Mouse (Mus musculus) kidney, postnatal 0 days (tissue): ENCODE results near the gene Itpr1. TPM values are rescaled to one million over a fixed set of nuclear protein-coding genes. Genes with fewer than 3 reads are reported as not detected.

Experiments
- ATAC-seq: fragments of 200-750 bp; cut with Nextera tagmentation; replicated peaks from 2 replicates; pipeline ENCODE4 v1.8.0; 2017; ENCODE audit warnings: low read depth, moderate number of reproducible peaks, moderate TSS enrichment, moderate library complexity; ENCODE audit not compliant: low FRiP score
- DNase-seq: peaks from one replicate; pipeline ENCODE4 v3.0.0-alpha.2; 2016; ENCODE audit warnings: low spot score
- H3K27ac ChIP-seq: fragments of 300-500 bp; sonication (generic); 2 replicates; pipeline ENCODE4 v1.5.1; 2014; ENCODE audit warnings: mild to moderate bottlenecking
- H3K27me3 ChIP-seq: fragments of 300-500 bp; sonication (generic); 2 replicates; pipeline ENCODE4 v1.6.1; 2014; ENCODE audit warnings: low read length, mixed read lengths; ENCODE audit not compliant: insufficient read depth
- H3K36me3 ChIP-seq: fragments of 300-500 bp; sonication (generic); 2 replicates; pipeline ENCODE4 v1.6.1; 2014; ENCODE audit warnings: low read length, mixed read lengths; ENCODE audit not compliant: insufficient read depth
- H3K4me1 ChIP-seq: fragments of 300-500 bp; sonication (generic); replicated peaks from 2 replicates; pipeline ENCODE4 v1.6.1; 2014; ENCODE audit warnings: antibody characterized with exemption, low read length, mixed read lengths; ENCODE audit not compliant: insufficient read depth
- H3K4me2 ChIP-seq: fragments of 300-500 bp; sonication (generic); 2 replicates; pipeline ENCODE4 v1.6.1; 2014; ENCODE audit warnings: mild to moderate bottlenecking, low read length, moderate library complexity, mixed read lengths
- H3K4me3 ChIP-seq: fragments of 300-500 bp; sonication (generic); replicated peaks from 2 replicates; pipeline ENCODE4 v1.5.1; 2014; ENCODE audit warnings: low read depth, low read length
- H3K9ac ChIP-seq: fragments of 300-500 bp; sonication (generic); 2 replicates; pipeline ENCODE4 v1.6.1; 2014; ENCODE audit warnings: low read depth, low read length
- H3K9me3 ChIP-seq: fragments of 300-500 bp; sonication (generic); replicated peaks from 2 replicates; pipeline ENCODE4 v1.6.1; 2016; ENCODE audit warnings: low read length, inconsistent platforms, mixed read lengths
- CTCF ChIP-seq: IDR thresholded peaks from 2 replicates; pipeline ENCODE4 v1.5.1; 2016; ENCODE audit warnings: antibody characterized with exemption, low read depth, mild to moderate bottlenecking, moderate library complexity
- WGBS: fragments of 180-500 bp; shearing (Covaris S2); extraction: QIAGEN DNeasy Blood & Tissue Kit; methylation state at CpG from one replicate; pipeline ENCODE4 v1.1.7; 2014; 5-methylcytosine and 5-hydroxymethylcytosine counted together
- polyA plus RNA-seq: library from polyadenylated mRNA; unstranded; fragments of >200 nt; fragmentation: Nextera tagmentation; extraction: Ambion mirVana; gene quantifications from 2 replicates; pipeline ENCODE4 v1.2.1, GENCODE M21; 2015

Itpr1 gene
- polyA plus RNA-seq, 1 experiment from 2014 or later, result 21.2 TPM

DNA sequence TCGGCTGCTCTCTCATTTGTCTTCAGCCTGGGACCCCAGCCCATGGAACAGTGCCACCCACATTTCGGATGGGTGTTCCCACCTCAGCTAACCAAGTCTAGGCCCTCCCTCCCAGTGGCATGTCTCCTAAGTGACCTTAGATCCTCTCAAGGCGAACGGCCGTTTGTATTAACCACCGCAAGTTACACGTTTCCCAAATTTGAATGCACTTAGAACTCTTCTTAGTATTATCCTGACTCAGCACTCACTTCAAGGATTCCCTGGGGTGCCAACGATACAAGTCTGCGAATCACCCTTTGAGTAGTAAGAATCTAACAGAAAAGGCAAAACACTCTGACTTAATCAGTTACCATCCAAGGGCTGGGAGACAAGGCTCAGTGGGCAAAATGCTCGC is 311.7 kb downstream of the Itpr1 start:
- no peak overlapping the region for H3K4me3 ChIP-seq
- 84% methylated on average over 10 of the region's 10 CpGs for WGBS
- no peak overlapping the region for H3K4me2 ChIP-seq
- peak overlapping the region; percentile 60 for H3K27ac ChIP-seq
- TF ChIP-seq CTCF, result no peak
- no peak for DNase-seq
- no peaks in the 10 kb centered on the region for H3K9me3 ChIP-seq
- H3K4me1 ChIP-seq, result no peaks in the 10 kb centered on the region
- peaks cover 11% of the 10 kb centered on the region for H3K36me3 ChIP-seq
- H3K9ac ChIP-seq, result no peak overlapping the region
- peak; percentile 58 for ATAC-seq
- no peaks in the 10 kb centered on the region for H3K27me3 ChIP-seq

DNA sequence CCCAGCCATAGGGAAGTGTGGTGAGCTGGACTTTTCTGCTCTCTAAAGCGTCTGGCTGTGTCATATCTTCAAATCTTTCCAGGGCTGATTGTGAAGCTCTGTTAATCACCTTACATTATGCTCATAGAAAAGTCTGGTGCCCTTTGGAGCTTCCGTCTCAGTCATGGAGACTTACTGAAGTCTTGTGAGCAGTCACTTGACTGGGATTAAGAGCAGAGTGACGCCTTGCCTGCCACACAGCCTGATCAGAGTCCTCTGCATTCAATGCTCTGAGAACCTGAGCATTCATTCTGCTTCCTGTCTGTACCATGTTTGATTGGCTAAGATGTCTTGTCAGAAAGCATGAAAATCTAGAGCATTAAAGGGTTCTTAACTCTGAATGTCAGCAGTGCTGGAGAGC is 314.7 kb downstream of the Itpr1 start:
- Histone ChIP-seq H3K4me3 (no peak overlapping the region), H3K27me3 (no peaks in the 10 kb centered on the region), H3K4me2 (no peak overlapping the region), H3K9ac (no peak overlapping the region), H3K4me1 (peaks cover 5% of the 10 kb centered on the region; the same call in 1 of the 2 replicates), H3K9me3 (no peaks in the 10 kb centered on the region), H3K27ac (peak overlapping the region; percentile 54; the same call in 1 of the 2 replicates), H3K36me3 (0 out of 2 replicates have a peak, but pooled peaks cover 8% of the 10 kb centered on the region)
- peak; percentile 19; the same call in 1 of the 2 replicates for ATAC-seq
- DNase-seq, result peak; percentile 19
- WGBS, result 80% methylated on average over 3 of the region's 3 CpGs
- TF ChIP-seq CTCF, result no peak

DNA sequence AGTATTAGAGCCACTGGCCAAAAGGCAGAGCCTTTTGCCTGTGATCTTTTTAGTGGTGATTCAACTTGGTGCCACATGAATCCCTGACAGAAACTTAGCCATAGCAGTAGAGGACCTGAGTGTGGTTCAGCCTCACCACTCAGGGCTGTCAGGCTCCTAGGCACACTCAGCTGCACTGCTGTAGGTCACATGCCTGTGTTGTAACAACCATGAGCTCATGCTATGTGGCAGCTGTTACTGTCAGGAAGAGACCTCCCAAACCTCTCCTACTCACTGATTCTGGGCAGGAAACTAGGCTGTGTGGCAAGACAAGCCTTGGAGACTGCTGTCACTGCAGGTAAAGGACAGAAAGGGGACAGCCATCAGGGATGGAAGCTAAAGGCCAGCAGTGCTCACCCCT is 315.1 kb downstream of the Itpr1 start:
- DNase-seq, result no peak

DNA sequence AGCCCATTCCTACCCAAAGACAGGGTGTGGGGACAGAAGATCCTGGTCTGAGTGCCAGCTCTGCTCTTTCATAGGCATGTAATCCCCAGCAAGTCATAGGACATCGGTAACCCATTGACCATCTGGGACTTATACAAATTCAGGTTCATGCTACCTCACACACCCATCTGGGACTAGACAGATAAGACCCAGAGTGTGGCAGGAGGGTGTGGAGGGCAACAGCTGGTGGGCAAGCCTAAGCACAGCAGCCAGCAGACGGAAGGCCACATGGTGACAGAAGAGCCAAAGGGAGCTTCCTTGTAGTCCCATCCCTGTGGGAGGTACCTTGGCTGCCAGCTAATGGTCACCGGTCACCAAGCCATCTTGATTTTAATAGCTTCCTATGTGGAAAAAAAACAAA is 316.3 kb downstream of the Itpr1 start:
- Histone ChIP-seq H3K4me1 (peaks cover 11% of the 10 kb centered on the region; the same call in 1 of the 2 replicates), H3K9me3 (no peaks in the 10 kb centered on the region), H3K9ac (no peak overlapping the region), H3K27ac (no peak overlapping the region), H3K4me3 (no peak overlapping the region), H3K27me3 (no peaks in the 10 kb centered on the region), H3K36me3 (0 out of 2 replicates have a peak, but pooled peaks cover 7% of the 10 kb centered on the region), H3K4me2 (no peak overlapping the region)
- ATAC-seq (no peak), DNase-seq (no peak)
- WGBS, result 88% methylated on average over 3 of the region's 3 CpGs
- TF ChIP-seq CTCF, result no peak

More for the DNA sequence above, 315.1 kb downstream of the Itpr1 start:
- H3K9ac ChIP-seq, result no peak overlapping the region; the same call in 1 of the 2 replicates
- peak overlapping the region; percentile 54; the same call in 1 of the 2 replicates for H3K27ac ChIP-seq
- 0 out of 2 replicates have a peak, but pooled peaks cover 8% of the 10 kb centered on the region for H3K36me3 ChIP-seq
- no peak overlapping the region for H3K4me2 ChIP-seq
- TF ChIP-seq CTCF, result no peak
- H3K4me3 ChIP-seq, result no peak overlapping the region
- H3K4me1 ChIP-seq, result peaks cover 9% of the 10 kb centered on the region; the same call in 1 of the 2 replicates
- no peaks in the 10 kb centered on the region for H3K27me3 ChIP-seq
- H3K9me3 ChIP-seq, result no peaks in the 10 kb centered on the region
- ATAC-seq, result 0 out of 2 replicates have a peak, but pooled peaks have one; percentile 41

DNA sequence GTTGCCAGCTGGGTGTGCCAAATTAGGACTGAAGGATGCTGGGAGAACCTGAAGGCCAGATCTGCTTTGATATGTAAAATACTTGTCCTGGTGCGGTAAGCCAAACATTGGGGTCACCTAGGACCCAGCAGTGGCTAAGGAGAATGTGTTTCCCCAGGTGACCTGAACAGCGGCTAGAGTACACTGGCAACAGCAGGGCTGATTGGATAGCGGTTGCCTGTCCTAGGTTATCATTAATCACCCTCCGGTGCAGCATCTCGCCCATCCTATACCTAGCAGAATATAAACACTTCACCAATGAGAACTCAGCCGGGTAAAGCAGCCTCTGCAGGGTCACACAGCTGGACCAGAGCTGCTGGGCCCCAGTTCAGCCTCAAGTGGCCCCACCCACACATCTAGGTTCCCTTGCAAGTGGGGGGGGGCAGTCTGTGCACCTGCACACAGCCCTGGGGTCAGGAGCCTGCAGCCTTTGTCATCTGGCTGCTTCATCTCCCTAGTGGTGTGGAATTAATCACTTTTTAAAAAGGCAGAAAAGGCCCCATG is 318.0 kb downstream of the Itpr1 start:
- Histone ChIP-seq H3K27me3 (no peaks in the 10 kb centered on the region), H3K36me3 (no peaks in the 10 kb centered on the region), H3K9ac (no peak overlapping the region), H3K27ac (peak overlapping the region; percentile 31), H3K9me3 (no peaks in the 10 kb centered on the region), H3K4me3 (no peak overlapping the region), H3K4me2 (no peak overlapping the region), H3K4me1 (peaks cover 11% of the 10 kb centered on the region; the same call in 1 of the 2 replicates)
- peak; percentile 21; the same call in 1 of the 2 replicates for ATAC-seq
- DNase-seq, result peak; percentile 20
- no peak for TF ChIP-seq CTCF
- WGBS, result 39% methylated on average over 6 of the region's 6 CpGs

DNA sequence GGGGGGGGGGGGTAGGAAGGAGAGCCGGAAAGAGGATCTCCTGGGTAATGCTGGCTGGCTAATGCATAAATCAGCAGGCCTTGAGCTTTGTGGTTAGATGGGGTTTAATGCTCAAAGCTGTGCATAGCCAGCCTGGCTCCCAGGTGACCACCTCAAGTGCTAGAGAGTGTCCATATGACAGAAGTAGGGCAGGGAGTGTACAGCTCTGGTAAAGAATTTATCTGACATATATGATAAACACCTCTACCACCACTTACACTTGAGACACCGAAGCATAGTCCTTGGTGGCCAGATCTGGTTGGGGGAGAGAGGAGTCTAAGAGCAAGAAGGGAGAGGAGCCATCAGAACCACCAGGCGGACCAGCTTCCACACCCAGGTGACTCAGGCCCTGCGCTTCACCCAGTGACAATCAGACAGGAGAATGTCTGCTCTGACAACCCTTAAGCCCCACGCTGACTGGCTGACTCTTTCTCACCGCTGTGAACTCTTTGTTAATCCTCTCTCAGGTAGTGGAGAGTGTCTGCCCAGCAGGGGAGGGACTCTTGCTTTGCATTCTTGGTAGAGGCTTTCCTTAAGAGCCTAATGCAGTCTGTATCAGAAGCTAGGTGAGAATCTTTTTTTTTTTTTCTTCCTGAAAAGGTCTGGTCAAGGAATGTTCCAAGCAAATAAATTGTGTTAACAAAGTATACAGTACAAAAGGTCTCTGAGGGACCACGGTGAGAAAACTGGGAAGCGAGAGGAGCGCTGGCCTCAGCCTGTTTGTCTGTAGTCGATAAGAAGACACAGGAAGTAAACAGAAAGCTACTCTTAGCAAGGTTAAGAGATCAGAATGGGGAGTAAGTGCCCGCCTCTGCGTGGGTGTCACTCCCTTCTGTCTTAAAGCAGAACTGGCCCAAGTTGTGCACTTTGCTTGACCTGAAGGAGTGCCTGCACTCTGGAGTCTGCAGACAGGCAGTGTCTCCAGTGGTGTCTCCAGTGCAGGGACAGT is 318.7 kb downstream of the Itpr1 start:
- peak; percentile 26; the same call in 1 of the 2 replicates for ATAC-seq
- Histone ChIP-seq H3K4me3 (no peak overlapping the region), H3K4me2 (no peak overlapping the region), H3K27ac (peak overlapping the region; percentile 31), H3K9ac (no peak overlapping the region), H3K36me3 (no peaks in the 10 kb centered on the region), H3K9me3 (no peaks in the 10 kb centered on the region), H3K4me1 (peaks cover 12% of the 10 kb centered on the region; the same call in 1 of the 2 replicates), H3K27me3 (no peaks in the 10 kb centered on the region)
- 29% methylated on average over 12 of the region's 12 CpGs for WGBS
- no peak for TF ChIP-seq CTCF
- peak; percentile 78 for DNase-seq
